Mouse (Mus musculus): Measurements from ENCODE around the gene Add3. TPM values are rescaled to one million over a fixed set of nuclear protein-coding genes. Genes with fewer than 3 reads are reported as not detected.

Add3 gene
- total RNA-seq, 2 experiments from 2014 or later: 125 to 129 TPM

- Histone ChIP-seq H3K27ac (peak overlapping the region; percentile 60; the same call in 1 of the 2 replicates), H3K4me3 (no peak overlapping the region)
- peak; percentile 29 for TF ChIP-seq CTCF (conservative IDR thresholded peaks at IDR 0.05)
- DNase-seq (ENCODE audit: low spot score in 2 of 2): no peak
Observed at GRCm38 (mm10) chr19:53183620-53184019, 43.4 kb downstream of the Add3 start.

GRCm38 (mm10) chr19:53184216-53184615 is 44.0 kb downstream of the Add3 start:
- H3K27ac ChIP-seq: peak overlapping the region; percentile 60; the same call in 1 of the 2 replicates
- TF ChIP-seq CTCF (conservative IDR thresholded peaks at IDR 0.05): no peak
- no peak for DNase-seq (ENCODE audit: low spot score in 2 of 2)
- no peak overlapping the region; the same call in 1 of the 2 replicates for H3K4me3 ChIP-seq

DNA sequence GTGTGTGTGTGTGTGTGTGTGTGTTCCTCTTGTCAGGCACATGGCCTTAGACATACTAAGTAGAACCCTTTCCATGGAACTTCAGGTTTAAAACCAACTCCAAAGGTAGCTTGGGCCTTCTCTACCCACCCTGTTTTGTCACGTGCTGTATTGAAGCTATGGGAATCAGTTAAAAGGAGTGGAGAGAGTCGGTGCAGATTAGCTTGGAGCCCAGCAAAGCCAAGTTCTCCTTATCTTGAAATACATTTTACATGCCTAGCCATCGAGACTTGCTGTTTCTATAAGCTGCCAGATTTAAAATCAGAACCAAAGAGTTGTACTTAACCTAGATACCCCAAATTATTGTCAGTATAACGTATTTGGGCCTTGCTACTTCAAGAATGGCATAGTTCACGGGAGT is 44.7 kb downstream of the Add3 start:
- TF ChIP-seq CTCF (conservative IDR thresholded peaks at IDR 0.05): no peak
- DNase-seq (ENCODE audit: low spot score in 2 of 2): no peak
- Histone ChIP-seq H3K27ac (no peak overlapping the region), H3K4me3 (no peak overlapping the region)

- no peak for TF ChIP-seq CTCF (conservative IDR thresholded peaks at IDR 0.05)
- DNase-seq (ENCODE audit: low spot score in 2 of 2): no peak
- Histone ChIP-seq H3K4me3 (no peak overlapping the region), H3K27ac (no peak overlapping the region)
Observed at GRCm38 (mm10) chr19:53185486-53186134, 45.4 kb downstream of the Add3 start.

DNA sequence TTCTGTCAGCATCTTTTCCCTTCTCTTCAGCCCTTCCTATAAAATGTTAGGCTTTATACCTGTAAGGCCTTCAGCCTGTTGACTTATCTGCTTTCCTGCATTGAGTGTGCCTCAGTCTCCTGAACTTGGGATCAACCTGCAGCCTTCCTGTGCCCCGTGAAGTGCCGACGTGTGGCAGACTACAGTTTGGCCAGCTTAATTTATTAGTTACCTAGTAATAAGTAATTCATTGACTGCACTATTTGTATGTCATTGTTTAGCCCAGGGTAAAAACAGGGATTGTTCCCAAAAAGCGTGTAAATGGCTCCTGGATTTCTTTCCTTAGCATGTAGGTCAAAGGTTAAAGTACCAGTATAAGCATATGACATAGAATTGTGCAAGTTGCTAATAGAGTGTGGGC is 46.2 kb downstream of the Add3 start:
- no peak for TF ChIP-seq CTCF (conservative IDR thresholded peaks at IDR 0.05)
- DNase-seq (ENCODE audit: low spot score in 2 of 2): no peak
- no peak overlapping the region for H3K4me3 ChIP-seq
- no peak overlapping the region for H3K27ac ChIP-seq

GRCm38 (mm10) chr19:53187533-53187932 is 47.3 kb downstream of the Add3 start:
- no peak for TF ChIP-seq CTCF (conservative IDR thresholded peaks at IDR 0.05)
- Histone ChIP-seq H3K4me3 (no peak overlapping the region), H3K27ac (no peak overlapping the region)
- no peak for DNase-seq (ENCODE audit: low spot score in 2 of 2)

- TF ChIP-seq CTCF (conservative IDR thresholded peaks at IDR 0.05): no peak
- DNase-seq (ENCODE audit: low spot score in 2 of 2): no peak
- peak overlapping the region; percentile 7; the same call in 1 of the 2 replicates for H3K27ac ChIP-seq
- no peak overlapping the region for H3K4me3 ChIP-seq
Observed at GRCm38 (mm10) chr19:53188186-53188585, 47.9 kb downstream of the Add3 start.

GRCm38 (mm10) chr19:53188724-53189220 is 48.5 kb downstream of the Add3 start:
- Histone ChIP-seq H3K4me3 (no peak overlapping the region), H3K27ac (no peak overlapping the region)
- no peak for TF ChIP-seq CTCF (conservative IDR thresholded peaks at IDR 0.05)
- no peak for DNase-seq (ENCODE audit: low spot score in 2 of 2)

DNA sequence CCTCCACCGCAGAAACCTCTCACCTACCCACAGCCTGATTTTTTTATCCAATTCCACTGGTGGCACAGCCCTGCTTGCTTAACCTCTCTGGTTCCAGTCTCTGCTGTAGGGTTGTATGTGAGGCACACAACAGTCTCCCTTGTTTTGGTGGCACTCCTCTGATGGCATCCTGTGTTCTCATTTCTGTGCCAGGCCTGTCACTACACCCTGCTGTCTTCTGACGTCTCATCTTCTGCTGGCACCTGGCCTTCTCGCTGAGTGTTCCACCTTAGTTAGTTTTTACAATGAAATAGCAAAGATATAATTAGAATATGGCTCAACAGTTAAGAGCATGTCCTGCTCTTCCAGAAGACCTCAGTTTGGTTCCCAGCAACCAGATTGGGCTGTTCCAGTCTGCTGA is 49.5 kb downstream of the Add3 start:
- Histone ChIP-seq H3K27ac (peak overlapping the region; percentile 3; the same call in 1 of the 2 replicates), H3K4me3 (no peak overlapping the region)
- no peak for TF ChIP-seq CTCF (conservative IDR thresholded peaks at IDR 0.05)
- DNase-seq (ENCODE audit: low spot score in 2 of 2): no peak

GRCm38 (mm10) chr19:53190232-53190631 is 50.0 kb downstream of the Add3 start:
- no peak for TF ChIP-seq CTCF (conservative IDR thresholded peaks at IDR 0.05)

DNA sequence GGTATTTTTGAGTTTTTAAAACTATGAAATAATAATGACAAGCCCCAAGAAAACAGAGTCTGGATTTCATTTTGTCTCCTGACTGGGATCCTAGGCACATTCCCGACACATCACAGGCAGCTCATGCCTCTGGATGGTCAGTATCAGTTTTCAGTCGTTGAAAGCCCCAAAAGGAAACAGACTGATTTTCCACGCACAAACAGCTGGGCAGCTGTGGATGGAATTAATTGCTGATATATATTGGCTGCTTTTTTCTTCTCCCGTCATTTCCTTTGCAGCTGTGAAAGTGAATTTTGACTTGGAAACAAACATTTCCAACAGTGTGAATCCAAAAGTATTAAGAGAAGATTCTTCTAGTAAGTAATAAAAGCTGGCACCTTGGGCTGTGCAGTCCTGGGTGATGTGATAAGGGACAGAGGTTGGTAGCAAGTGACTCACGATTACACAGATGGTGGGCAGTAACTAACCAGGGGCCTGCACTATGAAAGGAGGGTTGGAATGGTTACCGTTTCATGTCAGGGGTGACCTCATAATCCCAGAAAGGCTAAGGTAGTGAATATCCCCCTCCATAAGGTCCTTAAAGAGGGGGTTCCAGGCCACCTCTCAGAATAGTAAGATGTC is 51.7 kb downstream of the Add3 start:
- Histone ChIP-seq H3K27ac (no peak overlapping the region), H3K4me3 (no peak overlapping the region)
- TF ChIP-seq CTCF (conservative IDR thresholded peaks at IDR 0.05): no peak
- DNase-seq (ENCODE audit: low spot score in 2 of 2): no peak

More at GRCm38 (mm10) chr19:53190232-53190631, 50.0 kb downstream of the Add3 start:
- no peak for DNase-seq (ENCODE audit: low spot score in 2 of 2)
- H3K27ac ChIP-seq: peak overlapping the region; percentile 5; the same call in 1 of the 2 replicates
- H3K4me3 ChIP-seq: no peak overlapping the region

DNA sequence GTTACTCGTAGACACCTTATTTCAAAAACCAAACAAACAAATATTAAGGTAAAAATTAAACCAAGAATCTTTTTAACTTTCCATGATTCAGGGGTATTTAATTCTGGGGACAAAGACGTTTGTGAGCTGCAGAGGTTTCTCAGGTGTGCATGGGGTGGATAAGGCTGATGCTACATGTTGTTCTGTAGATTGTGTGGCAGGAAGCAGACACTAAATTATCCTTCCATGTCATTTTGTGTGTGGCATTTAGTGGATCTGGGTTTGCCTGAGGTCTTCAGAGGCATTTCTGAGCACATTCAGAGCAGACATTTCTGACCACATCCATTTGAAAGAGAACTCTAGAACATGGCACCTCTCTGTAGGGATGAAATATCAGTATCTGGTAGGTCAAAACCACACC is 52.9 kb downstream of the Add3 start:
- DNase-seq (ENCODE audit: low spot score in 2 of 2): no peak
- TF ChIP-seq CTCF (conservative IDR thresholded peaks at IDR 0.05): no peak
- H3K27ac ChIP-seq: peak overlapping the region; percentile 87; the same call in 1 of the 2 replicates
- H3K4me3 ChIP-seq: no peak overlapping the region

DNA sequence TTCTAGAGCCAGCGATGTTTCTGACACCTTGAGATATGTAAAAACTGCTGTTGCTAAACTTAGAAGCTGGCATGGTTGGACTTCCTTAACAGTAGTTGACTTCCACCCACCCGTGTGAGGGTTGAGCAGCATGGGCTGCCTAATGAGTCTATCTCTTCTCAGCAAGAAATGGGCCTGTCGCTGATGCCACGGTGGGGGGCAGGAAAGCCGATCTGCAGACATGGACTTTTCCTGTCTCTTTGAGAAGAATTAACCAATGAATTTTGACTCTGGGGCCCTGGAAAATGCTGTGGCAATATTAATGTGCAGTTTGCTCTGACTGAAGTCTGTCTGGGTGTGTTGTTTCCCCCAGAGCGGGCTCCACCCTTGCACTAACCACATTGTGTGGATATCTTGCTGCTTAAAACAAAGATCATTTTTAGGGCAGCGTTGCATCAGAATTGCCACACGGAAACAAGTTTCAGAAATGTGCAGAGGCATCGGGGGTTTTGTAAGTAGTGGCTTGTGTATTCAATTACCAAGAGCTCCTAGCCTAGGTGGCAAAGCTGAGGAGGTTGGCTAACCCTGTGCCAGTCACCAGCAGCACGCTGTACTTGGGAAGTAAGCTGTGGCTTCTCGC is 53.8 kb downstream of the Add3 start:
- DNase-seq (ENCODE audit: low spot score in 2 of 2): no peak
- no peak for TF ChIP-seq CTCF (conservative IDR thresholded peaks at IDR 0.05)
- Histone ChIP-seq H3K27ac (peak overlapping the region; percentile 87), H3K4me3 (peak overlapping the region; percentile 12; the same call in 1 of the 2 replicates)

Measured in layer of hippocampus, adult 2 months (tissue).